22 mouse cellular contexts compared by ENCODE assay signal in genomic region chr4:133971741-133972140, GRCm38 (mm10). TPM values are rescaled to one million over a fixed set of nuclear protein-coding genes. Genes with fewer than 3 reads are reported as not detected.
A peak's percentile ranks its signal among the peaks of the same experiment; 100 is the strongest.
DNase-seq lines count a peak whose midpoint lies in the region; ATAC-seq and TF ChIP-seq lines count a peak whose summit lies in the region.
"Had no signal": no experiment of that assay in that cellular context is flagged by ENCODE, and none has a peak within 500 bp of the region (broad histone marks: within the 10 kb centered on the region; RNA-seq: fewer than 3 reads in every experiment).

No protein-coding gene starts in this region.

- peaks cover 20% of the 10 kb centered on the region for H3K36me3 ChIP-seq in hindbrain, embryonic 13.5 days
- H3K36me3 ChIP-seq in hindbrain, embryonic 10.5 days: peaks cover 62% of the 10 kb centered on the region
- H3K36me3 ChIP-seq in hindbrain, postnatal 0 days (ENCODE audit: insufficient read depth, low read length): peaks cover 6% of the 10 kb centered on the region; the same call in 1 of the 2 replicates

- H3K4me1 ChIP-seq in hindbrain, embryonic 13.5 days (replicated peaks): peaks cover 37% of the 10 kb centered on the region
- peaks cover 42% of the 10 kb centered on the region for H3K4me1 ChIP-seq in hindbrain, embryonic 10.5 days (replicated peaks)
- H3K4me1 ChIP-seq in hindbrain, postnatal 0 days (ENCODE audit: insufficient read depth, low read length): peaks cover 17% of the 10 kb centered on the region; the same call in 1 of the 2 replicates

- 56% methylated on average over 8 of the region's 8 CpGs for WGBS in hindbrain, embryonic 13.5 days
- WGBS in hindbrain, embryonic 10.5 days: 82% methylated on average over 8 of the region's 8 CpGs
- WGBS in hindbrain, postnatal 0 days: 50% methylated on average over 8 of the region's 8 CpGs

- DNase-seq in hindbrain, embryonic 10.5 days (ENCODE audit: low spot score): no peak
- peak; percentile 68 for DNase-seq in retina, postnatal 1 day
- no peak for DNase-seq in retina, embryonic 14.5 days (ENCODE audit: low spot score)
- DNase-seq in cerebellum, postnatal 25 days: peak; percentile 32 to 50
- peak; percentile 57 for DNase-seq in hindbrain, postnatal 0 days (ENCODE audit: low spot score)
- DNase-seq in kidney, postnatal 25 days: no peak
- DNase-seq in right cerebral cortex, postnatal 14 days: no peak
- DNase-seq: gastrocnemius, postnatal 25 days; heart, adult 2 months; heart, postnatal 36 days; liver, embryonic 13.5 days; lung, embryonic 14.5 days; lung, postnatal 36 days; thymus, adult 18-20 months had no signal

- no peaks in the 10 kb centered on the region for H3K9me3 ChIP-seq in hindbrain, embryonic 13.5 days
- no peaks in the 10 kb centered on the region for H3K9me3 ChIP-seq in hindbrain, embryonic 10.5 days
- H3K9me3 ChIP-seq in hindbrain, postnatal 0 days (ENCODE audit: low read length): no peaks in the 10 kb centered on the region
- H3K9me3 ChIP-seq: intestine, embryonic 15.5 days; limb, embryonic 13.5 days; liver, embryonic 13.5 days; stomach, embryonic 15.5 days had no signal

- no peak overlapping the region for H3K4me2 ChIP-seq in hindbrain, embryonic 13.5 days
- no peak overlapping the region for H3K4me2 ChIP-seq in hindbrain, postnatal 0 days (ENCODE audit: low read depth, low read length)
- H3K4me2 ChIP-seq: intestine, embryonic 15.5 days; limb, embryonic 13.5 days; liver, embryonic 13.5 days; lung, embryonic 14.5 days; stomach, embryonic 15.5 days had no signal

- no peak for ATAC-seq in hindbrain, embryonic 13.5 days (ENCODE audit: low FRiP score)
- no peak for ATAC-seq in hindbrain, postnatal 0 days
- ATAC-seq: intestine, embryonic 15.5 days had no signal

- 0 out of 2 replicates have a peak overlapping the region, but pooled peaks have one; percentile 19 for H3K27ac ChIP-seq in hindbrain, embryonic 13.5 days
- no peak overlapping the region for H3K27ac ChIP-seq in hindbrain, embryonic 10.5 days
- H3K27ac ChIP-seq in hindbrain, postnatal 0 days: 0 out of 2 replicates have a peak overlapping the region, but pooled peaks have one; percentile 100
- H3K27ac ChIP-seq: heart, adult 2 months; intestine, embryonic 15.5 days; limb, embryonic 13.5 days; liver, embryonic 13.5 days; stomach, embryonic 15.5 days had no signal

- H3K27me3 ChIP-seq in hindbrain, embryonic 13.5 days: no peaks in the 10 kb centered on the region
- no peaks in the 10 kb centered on the region for H3K27me3 ChIP-seq in hindbrain, embryonic 10.5 days (ENCODE audit: insufficient read depth, poor library complexity, severe bottlenecking)
- H3K27me3 ChIP-seq in hindbrain, postnatal 0 days (ENCODE audit: insufficient read depth, low read length): no peaks in the 10 kb centered on the region
- H3K27me3 ChIP-seq: intestine, embryonic 15.5 days; limb, embryonic 13.5 days; liver, embryonic 13.5 days; stomach, embryonic 15.5 days had no signal

- H3K4me3 ChIP-seq in hindbrain, embryonic 13.5 days: no peak overlapping the region
- no peak overlapping the region for H3K4me3 ChIP-seq in hindbrain, embryonic 10.5 days
- no peak overlapping the region for H3K4me3 ChIP-seq in hindbrain, postnatal 0 days (ENCODE audit: low read length)
- H3K4me3 ChIP-seq: heart, adult 2 months; intestine, embryonic 15.5 days; limb, embryonic 13.5 days; liver, embryonic 13.5 days; myocyte; stomach, embryonic 15.5 days had no signal

- no peak for TF ChIP-seq CTCF in hindbrain, postnatal 0 days (IDR thresholded peaks at IDR 0.05; ENCODE audit: low read depth)

- no peak overlapping the region for H3K9ac ChIP-seq in hindbrain, embryonic 13.5 days
- no peak overlapping the region for H3K9ac ChIP-seq in hindbrain, postnatal 0 days (replicated peaks; ENCODE audit: low read length)
- H3K9ac ChIP-seq: intestine, embryonic 15.5 days; limb, embryonic 13.5 days; liver, embryonic 13.5 days; lung, embryonic 14.5 days; stomach, embryonic 15.5 days had no signal

RNA-seq across cellular contexts. Expression of gene Hmgn2, which starts 3.3 kb away (rescaled TPM):
- polyA plus RNA-seq in hindbrain, embryonic 13.5 days (2015; fragmentation: Nextera tagmentation; extraction: Ambion mirVana): 1,402 and 1,435 TPM in 2 replicates
- 3,014 and 3,091 TPM in 2 replicates for polyA plus RNA-seq in hindbrain, embryonic 10.5 days (2016; fragmentation: Nextera tagmentation; extraction: Ambion mirVana)
- total RNA-seq in hindbrain, postnatal 0 days (2014; rRNA removed): 195 and 225 TPM in 2 replicates
- 1,094 and 1,203 TPM in 2 replicates for polyA plus RNA-seq in hindbrain, postnatal 0 days (2015; fragmentation: Nextera tagmentation; extraction: Ambion mirVana)

RNA-seq across cellular contexts. Expression of gene Dhdds, which starts 29.0 kb away (rescaled TPM):
- polyA plus RNA-seq in hindbrain, embryonic 13.5 days (2015; fragmentation: Nextera tagmentation; extraction: Ambion mirVana): 43.4 and 44.0 TPM in 2 replicates
- 39.5 and 42.3 TPM in 2 replicates for polyA plus RNA-seq in hindbrain, embryonic 10.5 days (2016; fragmentation: Nextera tagmentation; extraction: Ambion mirVana)
- total RNA-seq in hindbrain, postnatal 0 days (2014; rRNA removed): 43.1 and 49.5 TPM in 2 replicates
- polyA plus RNA-seq in hindbrain, postnatal 0 days (2015; fragmentation: Nextera tagmentation; extraction: Ambion mirVana): 41.5 and 41.8 TPM in 2 replicates

RNA-seq across cellular contexts. Expression of gene Lin28a, which starts 46.9 kb away (rescaled TPM):
- polyA plus RNA-seq in hindbrain, embryonic 13.5 days (2015; fragmentation: Nextera tagmentation; extraction: Ambion mirVana): 0.17 and 0.31 TPM in 2 replicates
- polyA plus RNA-seq in hindbrain, embryonic 10.5 days (2016; fragmentation: Nextera tagmentation; extraction: Ambion mirVana): 13.4 and 27.5 TPM in 2 replicates
- total RNA-seq in hindbrain, postnatal 0 days (2014; rRNA removed): not detected in 2 replicates
- 0.05 TPM in 1 of 2 replicates, not detected in the other for polyA plus RNA-seq in hindbrain, postnatal 0 days (2015; fragmentation: Nextera tagmentation; extraction: Ambion mirVana)
- total RNA-seq: heart, adult 2 months; heart, postnatal 36 days; layer of hippocampus, postnatal 14 days had no signal
- polyA plus RNA-seq: C2C12; heart, adult 2 months; kidney, embryonic 14.5 days; lung, embryonic 14.5 days had no signal

Comparison
In these comparisons a context has a peak if more than half of its experiments do, and no peak if none do; other contexts are left out.
1. DNase-seq: peak in retina, postnatal 1 day (single experiment), cerebellum, postnatal 25 days (2 of 2) and hindbrain, postnatal 0 days (single experiment); none in hindbrain, embryonic 10.5 days (single experiment), retina, embryonic 14.5 days (single experiment), kidney, postnatal 25 days (0 of 2) and right cerebral cortex, postnatal 14 days (single experiment).
2. RNA of gene Lin28a, which starts 46.9 kb away (polyA plus RNA-seq): 13.4 to 27.5 TPM in hindbrain, embryonic 10.5 days; 0.17 to 0.31 TPM in hindbrain, embryonic 13.5 days and 0.05 TPM in hindbrain, postnatal 0 days; every median in the first group is over 10 times any median in the second.